Mouse (Mus musculus) ovary, adult 10 weeks (tissue): ENCODE data around the gene Zg16. TPM values are rescaled to one million over a fixed set of nuclear protein-coding genes. Genes with fewer than 3 reads are reported as not detected.

Experiments
- polyA plus RNA-seq: library from polyadenylated mRNA; stranded (reverse); fragments of 350-450 nt; fragmentation: Illumina TruSeq; extraction: RNeasy Lipid Tissue Mini Kit (QIAGEN cat#74804); gene quantifications from one replicate; pipeline ENCODE4 v1.2.3, GENCODE M21; 2014

Zg16 gene
- 5.4 TPM for polyA plus RNA-seq

GRCm38 (mm10) chr7:127087278-127088010 is at the start of gene Zg16:
Zg16 (minus strand) TSS chr7:127087328.

GRCm38 (mm10) chr7:127121911-127122270 is 34.8 kb upstream of the Zg16 start, which contains the start of gene Qprt:
Qprt (minus strand) TSS chr7:127122226.

GRCm38 (mm10) chr7:127091114-127091896 is 4.2 kb upstream of the Zg16 start, which contains the start of gene AI467606:
AI467606 (plus strand) TSS chr7:127091359.

GRCm38 (mm10) chr7:127041851-127042672 is 45.1 kb downstream of the Zg16 start, which contains the start of gene Kif22:
Kif22 (minus strand) TSS chr7:127042471.

GRCm38 (mm10) chr7:127026984-127027726 is 60.0 kb downstream of the Zg16 start, which contains the start of gene Maz:
Maz (minus strand) TSS chr7:127027037.

GRCm38 (mm10) chr7:127020901-127021562 is 66.1 kb downstream of the Zg16 start, which contains the start of the genes Gm42742 and Prrt2:
Gm42742 (minus strand) TSS chr7:127021097.
Prrt2 (minus strand) TSS chr7:127021211.

GRCm38 (mm10) chr7:127016971-127017949 is 69.9 kb downstream of the Zg16 start, which contains the start of gene Pagr1a:
Pagr1a (minus strand) TSS chr7:127017352.

GRCm38 (mm10) chr7:127016481-127016485 is 70.8 kb downstream of the Zg16 start, which contains the start of gene Pagr1b:
Pagr1b (minus strand) TSS chr7:127016484.

GRCm38 (mm10) chr7:127014320-127014719 is 72.8 kb downstream of the Zg16 start, which contains the start of gene Mvp:
Mvp (minus strand) TSS chr7:127014621.

Other genes starting within 250 kb of the Zg16 start
- not detected for gene Doc2a, start 239.9 kb downstream of the Zg16 start, polyA plus RNA-seq
- 21.5 TPM for gene Hirip3, start 225.4 kb downstream of the Zg16 start, polyA plus RNA-seq
- 19.9 TPM for gene Ino80e, start 225.0 kb downstream of the Zg16 start, polyA plus RNA-seq
- 8.2 TPM for gene Taok2, start 202.6 kb downstream of the Zg16 start, polyA plus RNA-seq
- gene Tmem219, start 164.4 kb downstream of the Zg16 start, polyA plus RNA-seq, result 6.6 TPM
- gene Kctd13, start 158.4 kb downstream of the Zg16 start, polyA plus RNA-seq, result 1.9 TPM
- gene Asphd1, start 137.7 kb downstream of the Zg16 start, polyA plus RNA-seq, result not detected
- gene Sez6l2, start 136.8 kb downstream of the Zg16 start, polyA plus RNA-seq, result 2.7 TPM
- gene Cdipt, start 111.4 kb downstream of the Zg16 start, polyA plus RNA-seq, result 13.1 TPM
- 0.91 TPM for gene Cdiptos, start 111.2 kb downstream of the Zg16 start, polyA plus RNA-seq
- gene Mvp, start 72.7 kb downstream of the Zg16 start, polyA plus RNA-seq, result 0.46 TPM
- not detected for gene Pagr1b, start 70.8 kb downstream of the Zg16 start, polyA plus RNA-seq
- gene Pagr1a, start 70.0 kb downstream of the Zg16 start, polyA plus RNA-seq, result not detected
- gene Gm42742, start 66.2 kb downstream of the Zg16 start, polyA plus RNA-seq, result 0.60 TPM
- gene Prrt2, start 66.1 kb downstream of the Zg16 start, polyA plus RNA-seq, result not detected
- gene Maz, start 60.3 kb downstream of the Zg16 start, polyA plus RNA-seq, result 33.1 TPM
- gene Kif22, start 44.9 kb downstream of the Zg16 start, polyA plus RNA-seq, result 6.0 TPM
- gene AI467606, start 4.0 kb upstream of the Zg16 start, polyA plus RNA-seq, result 2.9 TPM
- gene Qprt, start 34.9 kb upstream of the Zg16 start, polyA plus RNA-seq, result 0.71 TPM
- gene Spn, start 50.5 kb upstream of the Zg16 start, polyA plus RNA-seq, result 1.1 TPM
- gene Cd2bp2, start 108.7 kb upstream of the Zg16 start, polyA plus RNA-seq, result 13.1 TPM
- 3.0 TPM for gene Tbc1d10b, start 121.1 kb upstream of the Zg16 start, polyA plus RNA-seq
- not detected for gene Mylpf, start 121.6 kb upstream of the Zg16 start, polyA plus RNA-seq
- gene Zfp553, start 145.7 kb upstream of the Zg16 start, polyA plus RNA-seq, result 3.2 TPM
- 1.4 TPM for gene Sept1, start 145.8 kb upstream of the Zg16 start, polyA plus RNA-seq
- gene Zfp771, start 156.9 kb upstream of the Zg16 start, polyA plus RNA-seq, result not detected
- not detected for gene Dctpp1, start 173.4 kb upstream of the Zg16 start, polyA plus RNA-seq
- 23.0 TPM for gene Sephs2, start 186.7 kb upstream of the Zg16 start, polyA plus RNA-seq
- gene Itgal, start 208.9 kb upstream of the Zg16 start, polyA plus RNA-seq, result 0.68 TPM